Mouse (Mus musculus) cortical plate, adult 2 months (tissue): ENCODE data around the gene Dnajc16.

Source experiments
- CTCF ChIP-seq: fragments of 200-500 bp; IDR thresholded peaks from 2 replicates; pipeline ENCODE4 v1.5.1; 2011; ENCODE audit warnings: mild to moderate bottlenecking, control low read depth, low read length; ENCODE audit not compliant: insufficient read depth; ENCODE audit errors: extremely low read depth
- POLR2A ChIP-seq: fragments of 200-500 bp; IDR thresholded peaks from 2 replicates; pipeline ENCODE4 v1.6.1; 2011; ENCODE audit warnings: mild to moderate bottlenecking, low read length, control low read depth; ENCODE audit not compliant: insufficient read depth; ENCODE audit errors: extremely low read depth

- TF ChIP-seq POLR2A (no peak), CTCF (no peak)
These were observed 9.3 kb downstream of the Dnajc16 start for GRCm38 (mm10) chr4:141781201-141781985.
